Mouse (Mus musculus): ENCODE measurements at regions not wholly inside any gene's neighbourhood (a gene's known extent, or its start where the extent isn't known, plus 50 kb on each side); places are given as distances from the start of the nearest gene placed in this dataset.

GRCm38 (mm10) chr13:102504157-102504947 lies 189.0 kb upstream of the Cd180 start:
- no peak for TF ChIP-seq POLR2A (IDR thresholded peaks at IDR 0.05; ENCODE audit: borderline replicate concordance, insufficient read depth, low read length)
- TF ChIP-seq CTCF (IDR thresholded peaks at IDR 0.05; ENCODE audit: borderline replicate concordance, insufficient read depth, low read depth, low read length) = no peak

Data from cerebellum, adult 2 months (tissue).